Mouse (Mus musculus) liver, postnatal 0 days (tissue): ENCODE measurements at regions not wholly inside any gene's neighbourhood (a gene's known extent, or its start where the extent isn't known, plus 50 kb on each side); places are given as distances from the start of the nearest gene placed in this dataset.

Experiments
- CTCF ChIP-seq: sonication (generic); IDR thresholded peaks from 2 replicates; pipeline ENCODE4 v1.5.1; 2016; ENCODE audit warnings: antibody characterized with exemption, low read depth
- EP300 ChIP-seq: IDR thresholded peaks from 2 replicates; pipeline ENCODE4 v1.6.1; 2016; ENCODE audit warnings: antibody characterized with exemption, low read depth, mild to moderate bottlenecking

- no peak for TF ChIP-seq CTCF
- no peak for TF ChIP-seq EP300
These were observed 311.7 kb downstream of the Actr3 start for GRCm38 (mm10) chr1:125123861-125124260.
